Mouse (Mus musculus) small intestine, adult 2 months (tissue): ENCODE measurements around the gene Luzp1.

Source experiments
- CTCF ChIP-seq: fragments of 200-500 bp; IDR thresholded peaks from 2 replicates; pipeline ENCODE4 v1.5.1; 2012; ENCODE audit warnings: low read depth, mild to moderate bottlenecking, control low read depth, inconsistent platforms, low read length, moderate library complexity, mixed read lengths; ENCODE audit not compliant: insufficient replicate concordance, insufficient read length; ENCODE audit errors: extremely low read depth
- POLR2A ChIP-seq: fragments of 200-500 bp; IDR thresholded peaks from 2 replicates; pipeline ENCODE4 v1.6.1; 2012; ENCODE audit warnings: low read depth, mild to moderate bottlenecking, control low read depth, inconsistent platforms, low read length, moderate library complexity

- TF ChIP-seq CTCF (no peak), POLR2A (no peak)
These were observed 19.8 kb upstream of the Luzp1 start for GRCm38 (mm10) chr4:136449795-136450194.
